ENCODE assay signal across 8 mouse cellular contexts in genomic region chr9:50856341-50857081, GRCm38 (mm10). TPM values are rescaled to one million over a fixed set of nuclear protein-coding genes. Genes with fewer than 3 reads are reported as not detected.
A peak's percentile ranks its signal among the peaks of the same experiment; 100 is the strongest.
DNase-seq lines count a peak whose midpoint lies in the region; ATAC-seq and TF ChIP-seq lines count a peak whose summit lies in the region.

No protein-coding gene starts in this region.

- peaks cover 26% of the 10 kb centered on the region for H3K79me2 ChIP-seq in MEL (ENCODE audit: control insufficient read depth, insufficient read depth, low read length, poor library complexity)

- peak; percentile 84 to 87 for TF ChIP-seq POLR2A in MEL (IDR thresholded peaks at IDR 0.05; ENCODE audit: control insufficient read depth in 1 of 2, insufficient read depth in 1 of 2, low read depth in 1 of 2, low read length in 2 of 2, poor library complexity in 1 of 2)
- peak; percentile 63 for TF ChIP-seq POLR2A in cerebellum, adult 2 months (IDR thresholded peaks at IDR 0.05; ENCODE audit: borderline replicate concordance, insufficient read depth, low read length)
- peak; percentile 46; the same call in 1 of the 2 replicates for TF ChIP-seq POLR2A in olfactory bulb, adult 2 months (IDR thresholded peaks at IDR 0.05; ENCODE audit: insufficient read depth, low read depth, low read length)

- DNase-seq in MEL (ENCODE audit: low read depth, low spot score) = peak; percentile 91
- peak; percentile 90 to 96 for DNase-seq in cerebellum, adult 2 months
- peak; percentile 84 for DNase-seq in forebrain, postnatal 0 days
- DNase-seq in heart, postnatal 4 days = peak; percentile 97
- DNase-seq in layer of hippocampus, adult 9-10 months (ENCODE audit: low spot score) = peak; percentile 85
- DNase-seq in thymus, adult 18-20 months = peak; percentile 76 to 84

- H3K4me3 ChIP-seq in MEL (ENCODE audit: control insufficient read depth in 1 of 2, insufficient read depth in 1 of 2, low read depth in 2 of 2, low read length in 2 of 2) = peak overlapping the region; percentile 85 to 89
- peak overlapping the region; percentile 97 for H3K4me3 ChIP-seq in cerebellum, adult 2 months (replicated peaks; ENCODE audit: insufficient read depth, low read depth, low read length)
- H3K4me3 ChIP-seq in forebrain, postnatal 0 days (ENCODE audit: low read depth, low read length) = peak overlapping the region; percentile 89
- peak overlapping the region; percentile 78 for H3K4me3 ChIP-seq in lung, embryonic 15.5 days
- peak overlapping the region; percentile 68 for H3K4me3 ChIP-seq in olfactory bulb, adult 2 months (ENCODE audit: insufficient read depth, low read depth, low read length)

- H3K27me3 ChIP-seq in MEL (ENCODE audit: control insufficient read depth in 1 of 2, insufficient read depth in 2 of 2, low read length in 2 of 2) = no peaks in the 10 kb centered on the region
- no peaks in the 10 kb centered on the region for H3K27me3 ChIP-seq in cerebellum, adult 2 months (ENCODE audit: control insufficient read depth, insufficient read depth, low read length)
- H3K27me3 ChIP-seq in forebrain, postnatal 0 days (ENCODE audit: insufficient read depth, low read length) = no peaks in the 10 kb centered on the region
- H3K27me3 ChIP-seq in lung, embryonic 15.5 days = no peaks in the 10 kb centered on the region

- no peak for TF ChIP-seq CTCF in MEL (IDR thresholded peaks at IDR 0.05 in 2 of 3, conservative IDR thresholded peaks at IDR 0.05 in 1 of 3; ENCODE audit: control insufficient read depth in 1 of 3, insufficient read depth in 1 of 3, low read depth in 2 of 3, low read length in 3 of 3, poor library complexity in 1 of 3, severe bottlenecking in 1 of 3)
- no peak for TF ChIP-seq CTCF in cerebellum, adult 2 months (IDR thresholded peaks at IDR 0.05; ENCODE audit: borderline replicate concordance, insufficient read depth, low read depth, low read length)
- TF ChIP-seq CTCF in forebrain, postnatal 0 days (IDR thresholded peaks at IDR 0.05; ENCODE audit: low read depth) = no peak
- no peak for TF ChIP-seq CTCF in olfactory bulb, adult 2 months (IDR thresholded peaks at IDR 0.05; ENCODE audit: insufficient read depth, low read depth, low read length)

- peak overlapping the region; percentile 98 for H3K27ac ChIP-seq in MEL (ENCODE audit: control insufficient read depth, low read depth, low read length)
- H3K27ac ChIP-seq in cerebellum, adult 2 months (ENCODE audit: insufficient read depth, low read length) = peak overlapping the region; percentile 60
- H3K27ac ChIP-seq in forebrain, postnatal 0 days (ENCODE audit: low read depth, low read length) = peak overlapping the region; percentile 74
- peak overlapping the region; percentile 88 for H3K27ac ChIP-seq in lung, embryonic 15.5 days
- H3K27ac ChIP-seq in olfactory bulb, adult 2 months (ENCODE audit: insufficient read depth, low read depth, low read length) = no peak overlapping the region

- TF ChIP-seq EP300 in MEL (IDR thresholded peaks at IDR 0.05; ENCODE audit: low read depth in 1 of 2, low read length in 2 of 2) = peak in 1 of 2 experiments; percentile 6; a peak in 1 of 4 replicates

- WGBS in cerebellum, adult 2 months = under 1% methylated on average over 43 of the region's 45 CpGs
- under 1% methylated on average over 45 of the region's 45 CpGs for WGBS in forebrain, postnatal 0 days
- WGBS in lung, embryonic 15.5 days = under 1% methylated on average over 45 of the region's 45 CpGs
- WGBS in olfactory bulb, adult 2 months = under 1% methylated on average over 44 of the region's 45 CpGs

- no peak for TF ChIP-seq RAD21 in MEL (IDR thresholded peaks at IDR 0.05; ENCODE audit: low read depth, low read length)

- H3K4me1 ChIP-seq in MEL (ENCODE audit: control insufficient read depth in 1 of 2, insufficient read depth in 2 of 2, low read length in 2 of 2) = peaks cover 10 to 25% of the 10 kb centered on the region in 2 experiments; a peak in 3 of 4 replicates
- peaks cover 16% of the 10 kb centered on the region for H3K4me1 ChIP-seq in cerebellum, adult 2 months (ENCODE audit: control insufficient read depth, insufficient read depth, low read length)
- H3K4me1 ChIP-seq in forebrain, postnatal 0 days (ENCODE audit: insufficient read depth) = 0 out of 2 replicates have a peak, but pooled peaks cover 4% of the 10 kb centered on the region
- H3K4me1 ChIP-seq in lung, embryonic 15.5 days = peaks cover 24% of the 10 kb centered on the region
- peaks cover 8% of the 10 kb centered on the region; the same call in 1 of the 2 replicates for H3K4me1 ChIP-seq in olfactory bulb, adult 2 months (ENCODE audit: control insufficient read depth, insufficient read depth, low read length)

- peaks cover 5 to 19% of the 10 kb centered on the region in 2 experiments for H3K36me3 ChIP-seq in MEL (ENCODE audit: control insufficient read depth in 1 of 2, insufficient read depth in 2 of 2, low read length in 2 of 2)
- peaks cover 10% of the 10 kb centered on the region; the same call in 1 of the 2 replicates for H3K36me3 ChIP-seq in forebrain, postnatal 0 days (ENCODE audit: insufficient read depth)
- H3K36me3 ChIP-seq in lung, embryonic 15.5 days = peaks cover 24% of the 10 kb centered on the region

- peak overlapping the region; percentile 96 for H3K9ac ChIP-seq in MEL (ENCODE audit: control insufficient read depth, low read depth, low read length, poor library complexity, severe bottlenecking)
- H3K9ac ChIP-seq in forebrain, postnatal 0 days = peak overlapping the region; percentile 66
- H3K9ac ChIP-seq in lung, embryonic 15.5 days = peak overlapping the region; percentile 70

- peak overlapping the region; percentile 77 for H3K4me2 ChIP-seq in forebrain, postnatal 0 days (ENCODE audit: low read depth)
- H3K4me2 ChIP-seq in lung, embryonic 15.5 days = peak overlapping the region; percentile 73

- ATAC-seq in forebrain, postnatal 0 days = peak; percentile 78
- ATAC-seq in lung, embryonic 15.5 days (ENCODE audit: borderline replicate concordance, extremely low read depth, low FRiP score, low TSS enrichment) = peak; percentile 94

- no peaks in the 10 kb centered on the region for H3K9me3 ChIP-seq in MEL (replicated peaks; ENCODE audit: insufficient read depth, low read length)
- H3K9me3 ChIP-seq in forebrain, postnatal 0 days (ENCODE audit: low read length) = no peaks in the 10 kb centered on the region
- H3K9me3 ChIP-seq in lung, embryonic 15.5 days = no peaks in the 10 kb centered on the region

TF ChIP-seq in MEL, 35 proteins besides CTCF, POLR2A, EP300 and RAD21:
- TF ChIP-seq SIN3A (IDR thresholded peaks at IDR 0.05; ENCODE audit: low read length) (peak; percentile 65; the same call in 1 of the 2 replicates), POLR2AphosphoS2 (IDR thresholded peaks at IDR 0.05; ENCODE audit: low read length) (peak; percentile 87; the same call in 1 of the 2 replicates), USF2 (IDR thresholded peaks at IDR 0.05; ENCODE audit: borderline replicate concordance in 1 of 2, insufficient read depth in 1 of 2, low read depth in 1 of 2, low read length in 2 of 2) (no peak), USF1 (IDR thresholded peaks at IDR 0.05; ENCODE audit: low read depth, low read length) (peak; percentile 61), ZMIZ1 (IDR thresholded peaks at IDR 0.05; ENCODE audit: low read depth, low read length) (peak; percentile 70), HCFC1 (IDR thresholded peaks at IDR 0.05; ENCODE audit: low read depth, low read length) (peak; percentile 20; the same call in 1 of the 2 replicates), MAFK (IDR thresholded peaks at IDR 0.05; ENCODE audit: borderline replicate concordance, low read depth, low read length) (no peak), NELFE (IDR thresholded peaks at IDR 0.05; ENCODE audit: low read depth, low read length) (peak; percentile 75), TCF12 (IDR thresholded peaks at IDR 0.05; ENCODE audit: low read depth, low read length) (peak; percentile 47), MAX (IDR thresholded peaks at IDR 0.05; ENCODE audit: low read length) (peak; percentile 15; the same call in 1 of the 2 replicates), RCOR1 (IDR thresholded peaks at IDR 0.05; ENCODE audit: low read depth, low read length) (no peak), MXI1 (IDR thresholded peaks at IDR 0.05; ENCODE audit: low read depth, low read length) (peak; percentile 76), MYC (IDR thresholded peaks at IDR 0.05; ENCODE audit: low read depth, low read length) (peak; percentile 20; the same call in 1 of the 2 replicates)

RNA-seq across cellular contexts. Expression of gene Ppp2r1b, which starts 11.4 kb away (rescaled TPM):
- total RNA-seq in MEL (2012; rRNA removed) = 65.0 and 67.6 TPM in 2 replicates
- polyA plus RNA-seq in MEL (2012; ENCODE audit: insufficient read depth in 1 of 2, insufficient read length in 2 of 2, low read depth in 1 of 2, low replicate concordance in 2 of 2, missing spikeins in 1 of 2) = 100 to 1,000 TPM in 1 of 2 experiments, not detected in 1; 101 TPM
- polyA plus RNA-seq in cerebellum, adult 2 months (2012; rRNA removed) = 30.2 and 34.7 TPM in 2 replicates
- total RNA-seq in forebrain, postnatal 0 days (2014; rRNA removed) = 15.2 and 26.0 TPM in 2 replicates
- polyA plus RNA-seq in forebrain, postnatal 0 days (2015; fragmentation: Nextera tagmentation; extraction: Ambion mirVana) = 26.1 and 29.8 TPM in 2 replicates
- total RNA-seq in heart, postnatal 4 days (2021) = 10 to 100 TPM; 24.0 to 29.8 TPM
- polyA plus RNA-seq in lung, embryonic 15.5 days (2015; fragmentation: Nextera tagmentation; extraction: Ambion mirVana) = 62.1 and 66.1 TPM in 2 replicates
- not detected in 2 replicates for polyA plus RNA-seq in olfactory bulb, adult 2 months (2012; ENCODE audit: insufficient read depth, insufficient read length, low replicate concordance, missing spikeins)
